Mouse (Mus musculus) hindbrain, embryonic 14.5 days (tissue): ENCODE results near the gene Stt3b. TPM values are rescaled to one million over a fixed set of nuclear protein-coding genes. Genes with fewer than 3 reads are reported as not detected.

Source experiments
- ATAC-seq: fragments of 200-750 bp; cut with Nextera tagmentation; 2 replicates; pipeline ENCODE4 v1.8.0; 2017; ENCODE audit warnings: moderate number of reproducible peaks, mild to moderate bottlenecking, moderate TSS enrichment, moderate library complexity; ENCODE audit not compliant: low FRiP score
- DNase-seq: peaks from one replicate; pipeline ENCODE4 v3.0.0-alpha.2; 2015; ENCODE audit warnings: low spot score
- H3K27ac ChIP-seq: fragments of 300-500 bp; sonication (generic); 2 replicates; pipeline ENCODE4 v1.5.1; 2014; ENCODE audit warnings: mild to moderate bottlenecking, moderate library complexity
- H3K27me3 ChIP-seq: fragments of 300-500 bp; sonication (generic); 2 replicates; pipeline ENCODE4 v1.6.1; 2014; ENCODE audit warnings: mild to moderate bottlenecking, low read length, mixed read lengths; ENCODE audit not compliant: control insufficient read depth, insufficient read depth
- H3K36me3 ChIP-seq: fragments of 300-500 bp; sonication (generic); replicated peaks from 2 replicates; pipeline ENCODE4 v1.6.1; 2014; ENCODE audit not compliant: control insufficient read depth, insufficient read depth
- H3K4me1 ChIP-seq: fragments of 300-500 bp; sonication (generic); replicated peaks from 2 replicates; pipeline ENCODE4 v1.6.1; 2014; ENCODE audit warnings: antibody characterized with exemption, low read length, mixed read lengths; ENCODE audit not compliant: control insufficient read depth, insufficient read depth
- H3K4me2 ChIP-seq: fragments of 300-500 bp; sonication (generic); replicated peaks from 2 replicates; pipeline ENCODE4 v1.6.1; 2014; ENCODE audit warnings: mild to moderate bottlenecking, moderate library complexity
- H3K4me3 ChIP-seq: fragments of 300-500 bp; sonication (generic); replicated peaks from 2 replicates; pipeline ENCODE4 v1.5.1; 2014; ENCODE audit warnings: mild to moderate bottlenecking, low read length
- H3K9ac ChIP-seq: fragments of 300-500 bp; sonication (generic); 2 replicates; pipeline ENCODE4 v1.6.1; 2014
- H3K9me3 ChIP-seq: fragments of 300-500 bp; sonication (generic); 2 replicates; pipeline ENCODE4 v1.6.1; 2016; ENCODE audit warnings: low read length; ENCODE audit not compliant: control insufficient read depth
- WGBS: fragments of 180-500 bp; shearing (Covaris S2); extraction: QIAGEN DNeasy Blood & Tissue Kit; methylation state at CpG from one replicate; pipeline ENCODE4 v1.1.7; 2014; 5-methylcytosine and 5-hydroxymethylcytosine counted together
- polyA plus RNA-seq: library from polyadenylated mRNA; unstranded; fragments of >200 nt; fragmentation: Nextera tagmentation; extraction: Ambion mirVana; gene quantifications from 2 replicates; pipeline ENCODE4 v1.2.1, GENCODE M21; 2014

Gene Stt3b
- polyA plus RNA-seq, 1 experiment from 2014 or later: 116 TPM

DNA sequence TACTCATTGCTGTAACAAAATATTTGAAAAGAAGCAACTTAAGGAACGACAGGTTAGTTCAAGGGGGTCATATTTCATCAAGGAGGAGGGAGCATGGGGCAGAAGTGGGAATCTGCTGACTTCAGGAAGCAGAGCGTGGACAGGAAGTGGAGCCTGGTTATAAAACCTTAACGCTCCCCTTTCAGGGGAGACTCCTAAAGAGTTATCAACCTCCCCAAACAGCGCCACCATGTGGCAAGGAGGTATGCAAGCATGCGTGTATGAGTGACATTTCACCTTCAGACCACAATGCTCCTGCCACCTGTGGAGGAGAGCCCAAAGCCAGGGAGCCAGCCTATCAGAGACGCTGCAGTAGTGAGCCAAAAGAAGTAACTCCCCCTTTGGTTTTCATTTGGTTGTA is 10.8 kb upstream of the Stt3b start:
- H3K9me3 ChIP-seq: 0 out of 2 replicates have a peak, but pooled peaks cover 9% of the 10 kb centered on the region
- H3K4me1 ChIP-seq: peaks cover 7% of the 10 kb centered on the region
- ATAC-seq: no peak
- 87% methylated on average over 6 of the region's 6 CpGs for WGBS
- H3K4me2 ChIP-seq: no peak overlapping the region
- no peaks in the 10 kb centered on the region for H3K27me3 ChIP-seq
- H3K36me3 ChIP-seq: no peaks in the 10 kb centered on the region
- no peak overlapping the region for H3K27ac ChIP-seq
- no peak overlapping the region for H3K4me3 ChIP-seq
- H3K9ac ChIP-seq: no peak overlapping the region
- no peak for DNase-seq

GRCm38 (mm10) chr9:115320156-115320555 is 9.9 kb upstream of the Stt3b start:
- Histone ChIP-seq H3K9ac (no peak overlapping the region), H3K27ac (no peak overlapping the region), H3K4me2 (no peak overlapping the region), H3K4me1 (peaks cover 7% of the 10 kb centered on the region), H3K9me3 (0 out of 2 replicates have a peak, but pooled peaks cover 9% of the 10 kb centered on the region), H3K36me3 (no peaks in the 10 kb centered on the region), H3K4me3 (no peak overlapping the region), H3K27me3 (no peaks in the 10 kb centered on the region)
- no peak for DNase-seq
- ATAC-seq: no peak
- 76% methylated on average over 4 of the region's 4 CpGs for WGBS

GRCm38 (mm10) chr9:115318621-115319375 is 8.6 kb upstream of the Stt3b start:
- Histone ChIP-seq H3K9ac (no peak overlapping the region), H3K27me3 (no peaks in the 10 kb centered on the region), H3K36me3 (no peaks in the 10 kb centered on the region), H3K4me1 (peaks cover 4% of the 10 kb centered on the region), H3K4me3 (no peak overlapping the region), H3K9me3 (0 out of 2 replicates have a peak, but pooled peaks cover 9% of the 10 kb centered on the region), H3K27ac (no peak overlapping the region), H3K4me2 (no peak overlapping the region)
- DNase-seq: no peak
- no peak for ATAC-seq
- 83% methylated on average over 6 of the region's 6 CpGs for WGBS

DNA sequence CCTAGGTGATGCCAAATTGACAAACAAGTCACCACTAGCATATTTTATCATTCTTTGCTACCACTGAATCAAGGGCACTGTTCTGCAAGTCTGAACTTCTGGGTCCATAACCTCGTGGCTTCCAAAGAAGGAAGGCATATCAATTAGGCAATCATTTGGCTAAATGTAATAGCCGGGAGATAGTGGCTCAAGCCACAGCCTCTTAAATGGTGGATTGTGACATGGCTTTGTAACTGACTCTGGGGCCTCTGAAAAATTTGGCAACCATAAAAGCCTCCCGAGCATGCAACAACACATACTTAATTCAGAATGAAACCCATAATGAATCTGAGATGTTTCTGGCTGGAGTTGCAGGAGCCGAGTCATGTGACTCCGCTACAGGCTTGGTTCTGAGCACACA is 6.8 kb upstream of the Stt3b start:
- Histone ChIP-seq H3K4me2 (no peak overlapping the region), H3K27me3 (no peaks in the 10 kb centered on the region), H3K9me3 (0 out of 2 replicates have a peak, but pooled peaks cover 9% of the 10 kb centered on the region), H3K27ac (no peak overlapping the region), H3K4me1 (no peaks in the 10 kb centered on the region), H3K9ac (no peak overlapping the region), H3K4me3 (no peak overlapping the region), H3K36me3 (no peaks in the 10 kb centered on the region)
- no peak for DNase-seq
- ATAC-seq: no peak
- 96% methylated on average over 5 of the region's 5 CpGs for WGBS

DNA sequence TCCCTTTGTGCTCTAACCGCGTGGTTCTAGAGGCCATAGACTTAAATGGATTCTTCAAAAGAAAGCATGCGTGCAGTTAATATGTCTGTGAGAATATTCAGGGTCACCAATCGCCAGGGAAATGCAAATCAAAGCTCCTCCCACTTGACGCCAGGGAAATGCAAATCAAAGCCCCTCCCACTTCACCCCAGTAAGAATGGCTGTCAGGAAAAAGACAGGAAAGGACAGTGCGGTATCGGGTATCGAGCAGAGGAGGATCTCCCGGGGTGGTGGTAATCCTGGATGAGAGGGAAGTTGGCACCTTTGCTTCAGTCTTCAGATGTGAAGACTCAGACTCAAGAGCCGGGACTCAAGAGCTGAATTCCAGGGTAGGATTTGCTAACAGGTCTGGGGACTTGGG is 4.3 kb upstream of the Stt3b start:
- H3K4me2 ChIP-seq: peak overlapping the region; percentile 6
- H3K27me3 ChIP-seq: no peaks in the 10 kb centered on the region
- 0 out of 2 replicates have a peak, but pooled peaks cover 9% of the 10 kb centered on the region for H3K9me3 ChIP-seq
- no peaks in the 10 kb centered on the region for H3K36me3 ChIP-seq
- no peak for ATAC-seq
- no peak overlapping the region for H3K4me3 ChIP-seq
- 9% methylated on average over 10 of the region's 10 CpGs for WGBS
- peaks cover 6% of the 10 kb centered on the region for H3K4me1 ChIP-seq
- DNase-seq: no peak
- no peak overlapping the region for H3K9ac ChIP-seq
- H3K27ac ChIP-seq: no peak overlapping the region

DNA sequence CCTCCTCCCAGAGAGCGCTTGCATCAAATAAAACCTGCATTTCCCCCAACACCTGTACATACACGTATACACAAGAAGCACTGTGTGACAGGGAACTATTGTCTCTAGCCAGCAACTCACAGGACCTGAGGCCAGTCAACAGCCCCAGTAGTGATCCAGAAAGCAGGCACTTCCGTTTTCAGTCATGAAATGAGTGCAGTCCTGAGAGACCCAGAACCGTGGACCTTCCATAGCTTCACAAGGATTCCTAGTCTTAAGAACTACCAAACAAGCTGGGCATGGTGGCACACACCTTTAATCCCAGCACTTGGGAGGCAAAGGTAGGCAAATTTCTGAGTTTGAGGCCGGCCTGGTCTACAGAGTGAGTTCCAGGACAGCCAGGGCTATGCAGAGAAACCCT is 3.6 kb upstream of the Stt3b start:
- H3K27me3 ChIP-seq: no peaks in the 10 kb centered on the region
- no peaks in the 10 kb centered on the region for H3K36me3 ChIP-seq
- H3K9me3 ChIP-seq: 0 out of 2 replicates have a peak, but pooled peaks cover 9% of the 10 kb centered on the region
- ATAC-seq (no peak), DNase-seq (no peak)
- H3K4me1 ChIP-seq: peaks cover 6% of the 10 kb centered on the region
- H3K27ac ChIP-seq: no peak overlapping the region
- H3K4me2 ChIP-seq: no peak overlapping the region
- no peak overlapping the region for H3K9ac ChIP-seq
- WGBS: 89% methylated on average over 5 of the region's 5 CpGs
- H3K4me3 ChIP-seq: no peak overlapping the region

DNA sequence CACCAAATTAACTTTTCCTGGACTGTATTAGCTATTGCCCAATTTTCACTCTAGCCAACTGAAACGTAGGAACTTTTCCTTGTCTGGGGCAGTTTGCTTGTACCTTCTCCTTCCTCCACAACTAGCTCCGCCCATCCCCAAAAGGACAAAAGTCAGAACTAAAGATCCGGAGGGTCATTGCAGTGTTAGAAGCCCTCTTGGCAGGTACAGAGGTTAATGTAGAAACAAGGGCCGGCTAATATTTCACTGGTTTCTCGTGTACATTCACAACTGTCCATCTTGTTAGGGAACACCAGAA is 951 bp upstream of the Stt3b start:
- Histone ChIP-seq H3K4me2 (peak overlapping the region; percentile 74), H3K9ac (peak overlapping the region; percentile 99), H3K4me3 (peak overlapping the region; percentile 98), H3K9me3 (no peaks in the 10 kb centered on the region), H3K27ac (peak overlapping the region; percentile 99), H3K4me1 (peaks cover 26% of the 10 kb centered on the region), H3K27me3 (no peaks in the 10 kb centered on the region), H3K36me3 (no peaks in the 10 kb centered on the region)
- ATAC-seq (no peak), DNase-seq (no peak)
- WGBS: 8% methylated on average over 5 of the region's 5 CpGs

- H3K4me1 ChIP-seq: peaks cover 35% of the 10 kb centered on the region
- H3K27ac ChIP-seq: peak overlapping the region; percentile 99
- WGBS: under 1% methylated on average over 37 of the region's 42 CpGs
- DNase-seq (no peak), ATAC-seq (peak; percentile 77; the same call in 1 of the 2 replicates)
- peak overlapping the region; percentile 98 for H3K4me3 ChIP-seq
- no peaks in the 10 kb centered on the region for H3K9me3 ChIP-seq
- peak overlapping the region; percentile 89 for H3K4me2 ChIP-seq
- peak overlapping the region; percentile 99 for H3K9ac ChIP-seq
- no peaks in the 10 kb centered on the region for H3K27me3 ChIP-seq
- no peaks in the 10 kb centered on the region for H3K36me3 ChIP-seq
These were observed 260 bp downstream of the Stt3b start for GRCm38 (mm10) chr9:115309977-115310345.

DNA sequence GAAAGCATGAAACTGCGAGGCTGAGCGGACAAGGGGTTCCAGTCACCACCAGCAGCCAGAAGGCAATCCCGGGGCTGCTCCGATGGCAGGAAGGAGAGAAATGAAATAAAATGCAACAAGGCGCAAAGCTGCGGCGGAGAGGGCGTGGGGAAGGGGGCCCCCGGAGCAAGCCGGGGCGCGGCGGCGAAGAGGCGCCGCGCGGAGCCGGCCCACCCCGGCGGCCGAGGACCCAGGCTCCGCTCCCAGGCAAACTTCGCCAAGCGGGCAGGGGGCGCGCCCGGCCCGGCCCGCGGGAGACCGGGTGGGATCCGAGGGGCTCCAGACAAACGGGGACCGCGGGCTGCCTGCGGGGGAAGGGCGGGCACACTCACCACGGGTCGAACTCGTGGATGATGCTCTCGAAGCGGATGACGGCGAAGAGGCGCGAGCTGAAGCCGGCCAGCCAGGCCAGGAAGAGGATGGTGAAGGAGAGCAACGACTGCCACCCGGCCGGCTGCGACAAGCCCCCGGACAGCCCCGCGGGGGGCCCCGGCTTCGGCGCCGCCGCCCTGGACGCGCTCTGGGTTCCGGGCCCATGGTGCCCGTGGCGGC is 745 bp downstream of the Stt3b start:
- no peak for ATAC-seq
- H3K9ac ChIP-seq: peak overlapping the region; percentile 99
- H3K27ac ChIP-seq: peak overlapping the region; percentile 99
- no peak for DNase-seq
- H3K36me3 ChIP-seq: no peaks in the 10 kb centered on the region
- H3K4me3 ChIP-seq: peak overlapping the region; percentile 98
- H3K4me2 ChIP-seq: peak overlapping the region; percentile 89
- H3K4me1 ChIP-seq: peaks cover 38% of the 10 kb centered on the region
- no peaks in the 10 kb centered on the region for H3K27me3 ChIP-seq
- WGBS: under 1% methylated on average over 61 of the region's 65 CpGs
- H3K9me3 ChIP-seq: no peaks in the 10 kb centered on the region
